Mouse (Mus musculus) stomach, postnatal 0 days (tissue): ENCODE measurements at regions not wholly inside any gene's neighbourhood (a gene's known extent, or its start where the extent isn't known, plus 50 kb on each side); places are given as distances from the start of the nearest gene placed in this dataset.

Experiments used
- ATAC-seq: fragments of 200-750 bp; cut with Nextera tagmentation; 2 replicates; pipeline ENCODE4 v1.8.0; 2017; ENCODE audit not compliant: low FRiP score, low TSS enrichment
- DNase-seq: peaks from one replicate; pipeline ENCODE4 v3.0.0-alpha.2; 2016; ENCODE audit warnings: low spot score
- H3K27ac ChIP-seq: fragments of 300-500 bp; sonication (generic); replicated peaks from 2 replicates; pipeline ENCODE4 v1.5.1; 2014; ENCODE audit warnings: mild to moderate bottlenecking, control low read depth
- H3K27me3 ChIP-seq: fragments of 300-500 bp; sonication (generic); 2 replicates; pipeline ENCODE4 v1.6.1; 2014; ENCODE audit warnings: low read length; ENCODE audit not compliant: control insufficient read depth, insufficient read depth
- H3K36me3 ChIP-seq: fragments of 300-500 bp; sonication (generic); 2 replicates; pipeline ENCODE4 v1.6.1; 2014; ENCODE audit warnings: low read length, mixed read lengths; ENCODE audit not compliant: control insufficient read depth, insufficient read depth
- H3K4me1 ChIP-seq: fragments of 300-500 bp; sonication (generic); replicated peaks from 2 replicates; pipeline ENCODE4 v1.6.1; 2014; ENCODE audit warnings: antibody characterized with exemption; ENCODE audit not compliant: control insufficient read depth, insufficient read depth
- H3K4me2 ChIP-seq: fragments of 300-500 bp; sonication (generic); replicated peaks from 2 replicates; pipeline ENCODE4 v1.6.1; 2014; ENCODE audit warnings: low read depth, mild to moderate bottlenecking, control low read depth, moderate library complexity
- H3K4me3 ChIP-seq: fragments of 300-500 bp; sonication (generic); 2 replicates; pipeline ENCODE4 v1.5.1; 2014; ENCODE audit warnings: low read depth, low read length, control low read depth
- H3K9ac ChIP-seq: fragments of 300-500 bp; sonication (generic); 2 replicates; pipeline ENCODE4 v1.6.1; 2014; ENCODE audit warnings: mild to moderate bottlenecking, low read length, control low read depth, mixed read lengths
- H3K9me3 ChIP-seq: fragments of 300-500 bp; sonication (generic); 2 replicates; pipeline ENCODE4 v1.6.1; 2016; ENCODE audit warnings: low read length; ENCODE audit not compliant: control insufficient read depth
- CTCF ChIP-seq: IDR thresholded peaks from 2 replicates; pipeline ENCODE4 v1.5.1; 2016; ENCODE audit warnings: antibody characterized with exemption, low read depth, mild to moderate bottlenecking, moderate library complexity
- EP300 ChIP-seq: optimal IDR thresholded peaks from 2 replicates; pipeline ENCODE3; 2016; ENCODE audit warnings: antibody characterized with exemption
- WGBS: fragments of 180-500 bp; shearing (Covaris S2); extraction: QIAGEN DNeasy Blood & Tissue Kit; methylation state at CpG from one replicate; pipeline ENCODE4 v1.1.7; 2014; 5-methylcytosine and 5-hydroxymethylcytosine counted together

DNA sequence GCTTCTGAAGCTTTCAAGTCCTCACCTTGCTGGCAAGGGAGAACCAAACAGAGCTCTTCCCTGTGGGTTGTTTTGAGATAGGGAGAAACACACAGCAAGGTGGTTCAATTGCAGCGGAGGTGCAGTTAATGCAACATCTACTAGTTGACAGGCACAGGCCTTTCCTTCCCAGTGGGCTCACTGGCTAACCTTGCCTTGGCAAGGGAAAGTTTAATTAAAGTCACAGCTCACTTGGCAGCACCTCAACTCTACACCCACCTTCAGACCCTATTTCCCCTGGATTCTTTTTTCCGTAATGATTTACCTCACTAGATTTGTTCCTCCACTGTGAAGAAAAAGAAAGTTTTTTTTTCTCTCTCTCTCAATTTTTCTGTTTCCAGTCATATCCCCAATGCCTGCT lies 314.5 kb downstream of the Tlr4 start:
- no peaks in the 10 kb centered on the region for H3K36me3 ChIP-seq
- no peak overlapping the region for H3K27ac ChIP-seq
- no peaks in the 10 kb centered on the region for H3K9me3 ChIP-seq
- no peak overlapping the region for H3K4me3 ChIP-seq
- no peak for DNase-seq
- ATAC-seq = no peak
- H3K4me1 ChIP-seq = no peaks in the 10 kb centered on the region
- 87% methylated on average over 2 of the region's 2 CpGs for WGBS
- no peaks in the 10 kb centered on the region for H3K27me3 ChIP-seq
- TF ChIP-seq CTCF (no peak), EP300 (no peak)
- no peak overlapping the region for H3K9ac ChIP-seq
- H3K4me2 ChIP-seq = no peak overlapping the region

DNA sequence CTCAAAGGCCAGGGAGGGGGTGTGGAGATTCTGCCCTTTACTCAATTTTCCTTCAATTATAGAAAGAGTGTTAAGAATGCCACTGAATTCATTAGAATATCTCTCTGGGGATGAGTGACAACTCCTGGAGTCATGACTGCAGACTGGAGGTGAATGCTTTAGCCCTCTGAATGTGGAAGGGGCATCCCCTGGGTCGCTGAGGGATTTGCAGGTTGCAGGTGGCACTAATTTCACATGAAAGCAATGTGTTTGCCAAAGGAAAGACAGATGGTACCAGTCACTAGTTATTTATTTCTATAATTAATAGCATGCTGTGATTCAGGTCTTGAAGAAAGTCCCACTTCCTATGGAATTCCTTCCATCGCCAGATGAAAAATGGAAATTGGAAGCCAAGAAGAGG lies 321.1 kb downstream of the Tlr4 start:
- Histone ChIP-seq H3K4me2 (no peak overlapping the region), H3K27ac (no peak overlapping the region), H3K9me3 (no peaks in the 10 kb centered on the region), H3K36me3 (no peaks in the 10 kb centered on the region), H3K9ac (no peak overlapping the region), H3K4me1 (no peaks in the 10 kb centered on the region), H3K4me3 (no peak overlapping the region), H3K27me3 (no peaks in the 10 kb centered on the region)
- no peak for DNase-seq
- 52% methylated on average over 2 of the region's 2 CpGs for WGBS
- ATAC-seq = no peak
- TF ChIP-seq EP300 = no peak
- no peak for TF ChIP-seq CTCF

GRCm38 (mm10) chr4:67162673-67163072 lies 335.3 kb downstream of the Tlr4 start:
- 77% methylated on average over 3 of the region's 3 CpGs for WGBS
- H3K36me3 ChIP-seq = no peaks in the 10 kb centered on the region
- no peaks in the 10 kb centered on the region for H3K9me3 ChIP-seq
- no peak for DNase-seq
- H3K9ac ChIP-seq = no peak overlapping the region
- H3K4me1 ChIP-seq = no peaks in the 10 kb centered on the region
- H3K27me3 ChIP-seq = no peaks in the 10 kb centered on the region
- H3K4me2 ChIP-seq = no peak overlapping the region
- TF ChIP-seq CTCF (no peak), EP300 (no peak)
- no peak for ATAC-seq
- H3K27ac ChIP-seq = no peak overlapping the region
- H3K4me3 ChIP-seq = no peak overlapping the region

DNA sequence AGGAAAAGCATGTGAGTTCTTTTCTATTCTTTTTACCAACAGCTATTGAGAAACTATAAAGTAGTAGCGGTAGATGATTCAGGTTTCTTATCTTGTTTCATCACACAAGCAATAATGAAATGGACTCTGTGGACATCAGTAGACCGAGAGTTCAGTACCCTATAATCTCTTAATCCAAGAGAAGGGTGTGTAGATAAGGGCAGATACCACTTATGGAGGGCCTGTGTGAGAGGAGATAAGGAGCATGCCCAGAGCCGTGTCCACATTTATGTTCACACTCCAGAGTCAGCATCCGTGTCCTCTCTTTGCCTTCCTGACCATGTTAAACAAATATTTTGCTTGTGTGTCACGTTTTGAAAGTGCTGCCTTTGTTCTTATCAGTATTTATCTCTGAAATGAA lies 340.3 kb downstream of the Tlr4 start:
- H3K27me3 ChIP-seq = no peaks in the 10 kb centered on the region
- no peak overlapping the region for H3K9ac ChIP-seq
- no peaks in the 10 kb centered on the region for H3K4me1 ChIP-seq
- H3K4me3 ChIP-seq = no peak overlapping the region
- no peak overlapping the region for H3K4me2 ChIP-seq
- TF ChIP-seq CTCF (no peak), EP300 (no peak)
- DNase-seq (no peak), ATAC-seq (0 out of 2 replicates have a peak, but pooled peaks have one; percentile 29)
- no peaks in the 10 kb centered on the region for H3K36me3 ChIP-seq
- H3K9me3 ChIP-seq = no peaks in the 10 kb centered on the region
- 42% methylated on average over 5 of the region's 5 CpGs for WGBS
- no peak overlapping the region for H3K27ac ChIP-seq

DNA sequence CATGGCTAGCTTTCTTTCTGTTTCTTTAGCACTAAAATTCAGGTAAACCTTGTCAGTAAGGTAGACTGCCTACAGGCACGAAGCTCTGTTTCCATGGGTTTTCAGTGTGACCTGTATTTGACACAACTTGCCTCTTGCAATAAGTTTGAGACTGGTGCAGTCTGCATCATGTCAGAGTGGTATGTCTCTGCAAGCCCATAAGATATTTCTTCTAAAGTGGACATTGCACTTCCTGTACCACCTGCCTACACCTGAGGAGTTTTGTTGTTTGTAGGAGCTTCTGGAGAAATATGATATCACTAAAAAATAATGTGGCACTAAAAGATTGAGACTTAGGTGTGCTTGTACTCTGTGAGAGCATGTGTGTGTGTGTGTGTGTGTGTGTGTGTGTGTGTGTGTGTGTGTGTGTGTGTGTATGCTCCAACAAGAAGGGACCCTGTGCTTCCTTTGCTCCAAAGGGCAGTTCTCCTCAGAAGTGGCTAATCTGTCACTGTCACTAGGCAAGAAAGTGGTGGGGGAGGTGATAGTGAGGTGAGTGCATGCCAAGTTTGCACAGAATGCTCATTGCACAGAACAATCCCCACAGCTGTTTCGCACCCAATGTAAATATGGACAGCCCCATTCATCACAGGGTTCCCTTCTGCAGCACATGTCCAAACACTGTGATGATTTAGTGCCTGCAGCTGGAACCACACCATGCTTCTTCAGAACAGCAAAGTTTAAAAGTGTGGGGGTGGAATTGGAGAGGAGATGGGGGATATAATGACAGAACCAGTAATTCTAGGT lies 360.5 kb downstream of the Tlr4 start:
- Histone ChIP-seq H3K27me3 (no peaks in the 10 kb centered on the region), H3K4me1 (no peaks in the 10 kb centered on the region), H3K36me3 (no peaks in the 10 kb centered on the region), H3K4me3 (no peak overlapping the region), H3K4me2 (no peak overlapping the region), H3K9ac (no peak overlapping the region), H3K9me3 (no peaks in the 10 kb centered on the region), H3K27ac (no peak overlapping the region)
- ATAC-seq = no peak; the same call in 1 of the 2 replicates
- WGBS = 16% methylated on average over 2 of the region's 2 CpGs
- no peak for DNase-seq
- TF ChIP-seq EP300 = no peak
- TF ChIP-seq CTCF = no peak

- H3K4me2 ChIP-seq = no peak overlapping the region
- TF ChIP-seq CTCF = no peak
- no peak for TF ChIP-seq EP300
These were observed 363.2 kb downstream of the Tlr4 start for GRCm38 (mm10) chr4:67190536-67190935.

More at GRCm38 (mm10) chr4:67190536-67190935, 363.2 kb downstream of the Tlr4 start:
- ATAC-seq = no peak
- H3K4me1 ChIP-seq = no peaks in the 10 kb centered on the region
- H3K4me3 ChIP-seq = no peak overlapping the region
- DNase-seq = no peak
- no peaks in the 10 kb centered on the region for H3K9me3 ChIP-seq
- no peak overlapping the region for H3K27ac ChIP-seq
- H3K36me3 ChIP-seq = no peaks in the 10 kb centered on the region
- no peaks in the 10 kb centered on the region for H3K27me3 ChIP-seq
- H3K9ac ChIP-seq = no peak overlapping the region
